Mouse (Mus musculus): ENCODE measurements around the gene Kif3c. TPM values are rescaled to one million over a fixed set of nuclear protein-coding genes. Genes with fewer than 3 reads are reported as not detected.

The Kif3c gene
- total RNA-seq, 1 experiment from 2014 or later = 12.3 TPM

DNA sequence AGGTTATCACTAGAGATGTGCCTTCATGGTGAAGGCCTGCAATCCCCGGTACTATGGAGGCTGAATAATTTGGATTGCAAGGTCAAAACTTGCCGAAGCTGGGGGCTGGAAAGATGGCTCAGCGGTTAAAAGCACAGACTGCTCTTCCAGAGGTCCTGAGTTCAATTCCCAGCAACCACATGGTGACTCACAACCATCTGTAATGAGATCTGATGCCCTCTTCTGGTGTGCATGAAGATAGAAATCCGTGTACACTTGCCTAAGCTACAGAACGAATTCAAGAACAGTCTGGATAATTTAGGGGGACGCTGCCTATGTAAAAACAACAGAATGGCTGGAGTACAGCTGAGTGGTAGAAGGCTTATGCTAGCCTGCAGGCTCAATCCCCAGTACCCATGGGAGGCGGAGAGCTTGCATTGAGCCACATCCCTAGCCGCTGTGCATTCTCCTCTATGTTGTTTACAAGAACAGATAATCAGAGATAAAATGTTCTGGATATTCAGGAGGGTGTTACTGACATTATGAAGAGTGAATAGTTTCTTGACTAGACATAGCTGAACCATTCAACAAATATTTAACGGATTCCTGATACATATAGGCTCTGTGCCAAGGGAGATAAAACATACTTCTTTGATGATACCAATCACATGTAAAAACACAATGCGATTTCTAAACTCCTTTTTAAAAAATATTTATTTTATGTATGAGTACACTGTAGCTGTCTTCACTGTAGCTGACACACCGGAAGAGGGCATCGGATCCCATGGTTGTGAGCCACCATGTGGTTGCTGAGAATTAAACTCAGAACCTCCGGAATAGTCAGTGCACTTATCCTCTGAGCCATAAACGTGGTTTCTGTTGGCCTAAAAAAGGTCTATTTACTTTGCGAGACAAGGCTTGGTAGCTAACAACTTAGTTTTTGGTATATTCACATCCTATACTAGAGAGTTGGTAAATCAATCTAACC lies 60.7 kb downstream of the Kif3c start:
- peak; percentile 47 for DNase-seq

DNA sequence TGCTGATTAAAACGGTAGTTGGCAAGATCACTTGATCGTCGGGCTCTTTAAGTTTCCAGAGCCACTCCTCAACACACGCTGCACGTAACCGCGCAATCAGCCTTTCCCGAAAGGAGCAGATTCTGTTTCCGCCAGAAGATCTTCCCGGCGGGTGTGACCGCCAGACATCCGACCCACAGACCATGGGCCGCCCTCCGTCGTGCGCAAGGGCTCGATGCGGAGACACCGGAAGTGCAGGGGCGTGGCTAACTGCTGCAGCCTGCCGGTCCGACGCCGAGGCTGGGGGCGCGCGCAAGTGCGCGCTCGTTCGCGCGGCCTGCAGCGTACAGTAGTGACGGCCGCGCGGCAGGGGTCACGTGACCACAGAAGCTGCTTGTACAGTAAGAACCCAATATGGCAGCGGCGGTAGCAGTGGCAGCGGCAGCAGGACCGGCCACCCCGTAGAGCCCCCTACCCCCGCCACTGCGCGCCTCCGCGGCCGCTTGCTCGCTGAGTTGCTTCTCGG lies 61.6 kb downstream of the Kif3c start, which contains the start of gene Asxl2:
Gene Asxl2 (plus strand): TSS at position 328 of the 505 bp plus-strand sequence.
- DNase-seq = peak; percentile 100

DNA sequence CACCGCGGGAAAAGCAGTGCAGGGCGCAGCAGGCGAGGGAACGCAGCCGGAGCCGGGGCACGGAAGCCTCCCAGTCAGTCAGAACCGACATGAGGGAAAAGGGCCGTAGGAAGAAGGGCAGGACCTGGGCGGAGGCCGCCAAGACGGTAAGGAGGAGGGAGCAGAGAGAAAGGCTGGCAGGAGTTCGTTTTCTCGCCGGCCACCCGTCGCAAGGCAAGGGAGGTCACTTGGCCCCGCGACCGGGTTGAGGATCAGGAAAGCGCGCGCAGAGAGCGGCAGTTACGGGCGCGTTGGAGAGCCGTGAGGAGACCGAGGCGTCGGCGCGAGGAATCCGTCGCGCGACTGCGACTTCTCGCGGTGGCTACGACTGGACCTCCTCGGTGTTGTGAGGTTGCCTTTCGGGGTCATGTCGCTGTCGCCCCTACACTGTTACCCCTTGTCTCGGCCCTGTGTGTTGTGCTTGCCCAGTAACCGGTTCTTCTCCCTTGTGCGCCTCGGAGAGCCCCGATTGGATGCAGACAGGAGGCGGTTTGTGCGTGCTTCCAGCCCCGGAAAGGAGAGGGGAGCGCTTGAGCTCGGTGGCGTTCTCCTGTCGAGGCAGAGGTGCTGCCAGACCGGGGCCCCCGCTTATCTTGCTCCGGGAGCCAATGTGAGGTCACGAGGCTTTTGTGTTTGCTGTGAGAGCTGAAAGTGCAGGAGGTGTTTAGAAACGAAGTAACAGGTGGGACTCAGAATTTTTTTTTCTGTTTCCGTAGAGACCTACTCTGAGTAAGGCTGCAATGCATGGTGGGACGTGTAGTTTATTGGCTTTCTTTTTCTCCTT lies 62.3 kb downstream of the Kif3c start:
- DNase-seq = peak; percentile 83

GRCm38 (mm10) chr12:3427891-3428775 lies 63.2 kb downstream of the Kif3c start:
- DNase-seq = no peak

GRCm38 (mm10) chr12:3429681-3430442 lies 64.9 kb downstream of the Kif3c start:
- no peak for DNase-seq

DNA sequence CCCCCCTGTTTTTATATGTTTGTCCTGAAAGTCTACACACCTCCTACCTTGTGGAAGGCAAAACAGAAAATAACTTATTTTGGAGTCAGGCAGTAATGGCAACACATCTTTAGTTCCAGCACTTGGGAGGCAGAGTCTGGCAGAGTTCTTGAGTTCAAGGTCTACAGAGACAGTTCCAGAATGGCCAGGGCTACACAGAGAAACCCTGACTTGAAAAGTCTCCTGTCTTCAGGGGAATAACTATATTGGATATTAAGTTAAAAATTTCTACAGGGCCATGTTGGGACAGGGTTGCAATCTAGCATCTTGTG lies 65.5 kb downstream of the Kif3c start:
- no peak for DNase-seq

GRCm38 (mm10) chr12:3430985-3431384 lies 66.1 kb downstream of the Kif3c start:
- no peak for DNase-seq

- no peak for DNase-seq
Observed at GRCm38 (mm10) chr12:3433736-3434135, 68.8 kb downstream of the Kif3c start.

DNA sequence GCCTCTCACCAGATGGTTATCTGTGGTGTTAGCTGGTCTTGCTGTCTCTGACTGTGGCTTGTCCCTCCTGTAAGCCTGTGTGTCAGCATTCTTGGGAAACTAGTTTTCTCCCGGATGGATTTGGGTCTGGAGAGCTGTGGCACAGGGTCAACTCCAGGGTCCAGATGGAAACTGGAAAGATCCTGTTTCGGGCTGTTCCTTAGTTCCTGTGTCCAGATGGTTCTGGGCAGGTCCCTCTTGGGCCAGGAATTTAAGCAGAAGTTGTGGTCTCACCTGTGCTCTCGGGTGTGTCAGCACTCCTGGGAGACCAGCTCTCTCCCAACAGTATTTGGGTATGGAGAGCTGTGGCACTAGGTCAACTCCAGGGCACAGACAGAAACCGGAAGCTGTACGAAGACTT lies 71.5 kb downstream of the Kif3c start:
- DNase-seq = no peak

DNA sequence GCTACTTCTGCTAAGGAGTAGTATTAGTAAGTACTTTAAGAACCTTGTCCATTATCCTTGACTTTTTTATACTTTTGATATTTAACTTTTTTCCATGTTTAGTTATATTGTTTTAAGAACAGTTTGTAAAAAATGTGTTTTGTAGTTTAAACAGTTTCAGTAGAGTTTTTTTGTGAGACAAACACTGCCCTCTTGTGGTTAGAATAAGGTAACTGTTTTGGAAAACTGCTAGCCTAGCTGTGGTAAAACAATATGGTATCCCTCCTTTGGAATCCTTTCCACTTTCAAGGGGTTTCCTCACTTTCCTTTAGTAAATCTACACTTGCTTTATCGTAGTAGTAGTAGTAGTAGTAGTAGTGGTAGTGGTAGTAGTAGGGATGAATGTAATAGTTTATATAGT lies 72.9 kb downstream of the Kif3c start:
- no peak for DNase-seq

DNA sequence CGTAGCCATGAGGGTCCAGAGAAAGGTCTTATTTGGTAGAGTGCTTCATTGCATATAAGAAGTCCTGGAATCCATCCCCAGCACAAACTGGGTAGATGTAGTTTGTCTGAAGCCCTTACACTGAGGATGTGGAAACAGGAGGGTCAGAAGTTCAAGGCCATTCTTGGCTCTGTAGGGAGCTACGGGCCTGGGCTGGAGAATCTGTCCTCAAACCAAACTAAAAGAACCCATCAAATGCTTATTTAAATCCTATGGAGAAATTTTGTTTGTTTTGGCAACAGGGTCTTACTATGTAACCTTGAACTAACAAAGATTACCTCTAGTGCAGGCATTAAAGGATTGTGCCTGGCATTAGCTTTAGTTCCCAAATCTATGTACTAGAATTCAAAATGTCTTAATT lies 76.0 kb downstream of the Kif3c start:
- peak; percentile 22 for DNase-seq

DNA sequence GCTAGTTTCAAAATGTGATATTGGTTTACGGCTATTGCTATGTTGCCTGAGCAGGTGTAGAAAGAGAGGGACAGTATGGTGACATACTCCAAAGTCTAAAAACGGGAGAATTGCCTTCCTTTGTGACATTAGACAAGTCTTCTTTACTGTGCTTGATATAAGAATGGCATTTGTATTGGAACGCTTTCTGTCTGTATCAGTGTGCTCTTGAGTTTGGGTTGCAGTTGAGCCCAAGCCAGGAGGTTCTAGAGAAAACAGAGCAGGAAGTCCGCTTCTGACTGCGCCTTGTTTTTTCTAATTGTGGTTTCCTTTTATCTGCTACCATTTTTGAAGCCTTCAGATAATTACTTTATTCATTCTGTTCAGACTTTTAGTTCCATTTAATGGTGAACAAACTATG lies 76.4 kb downstream of the Kif3c start:
- no peak for DNase-seq

GRCm38 (mm10) chr12:3453554-3453953 lies 88.6 kb downstream of the Kif3c start:
- no peak for DNase-seq

Other genes with a start within 250 kb of the Kif3c start
- 157 TPM in 2 replicates for gene Rab10, start 55.2 kb upstream of the Kif3c start, total RNA-seq (2021)
- gene Asxl2, start 61.7 kb downstream of the Kif3c start, total RNA-seq (2021) = 34.7 and 38.2 TPM in 2 replicates
- 26.0 and 37.0 TPM in 2 replicates for gene Dtnb, start 207.2 kb downstream of the Kif3c start, total RNA-seq (2021)